Mouse (Mus musculus) forelimb bud, embryonic 11.5 days (tissue): Measurements from ENCODE around the gene Cdk12.

Source experiments
- DNase-seq: peaks from one replicate; pipeline ENCODE4 v3.0.0-alpha.2; 2012; ENCODE audit warnings: low read depth, low spot score

The Cdk12 gene

DNA sequence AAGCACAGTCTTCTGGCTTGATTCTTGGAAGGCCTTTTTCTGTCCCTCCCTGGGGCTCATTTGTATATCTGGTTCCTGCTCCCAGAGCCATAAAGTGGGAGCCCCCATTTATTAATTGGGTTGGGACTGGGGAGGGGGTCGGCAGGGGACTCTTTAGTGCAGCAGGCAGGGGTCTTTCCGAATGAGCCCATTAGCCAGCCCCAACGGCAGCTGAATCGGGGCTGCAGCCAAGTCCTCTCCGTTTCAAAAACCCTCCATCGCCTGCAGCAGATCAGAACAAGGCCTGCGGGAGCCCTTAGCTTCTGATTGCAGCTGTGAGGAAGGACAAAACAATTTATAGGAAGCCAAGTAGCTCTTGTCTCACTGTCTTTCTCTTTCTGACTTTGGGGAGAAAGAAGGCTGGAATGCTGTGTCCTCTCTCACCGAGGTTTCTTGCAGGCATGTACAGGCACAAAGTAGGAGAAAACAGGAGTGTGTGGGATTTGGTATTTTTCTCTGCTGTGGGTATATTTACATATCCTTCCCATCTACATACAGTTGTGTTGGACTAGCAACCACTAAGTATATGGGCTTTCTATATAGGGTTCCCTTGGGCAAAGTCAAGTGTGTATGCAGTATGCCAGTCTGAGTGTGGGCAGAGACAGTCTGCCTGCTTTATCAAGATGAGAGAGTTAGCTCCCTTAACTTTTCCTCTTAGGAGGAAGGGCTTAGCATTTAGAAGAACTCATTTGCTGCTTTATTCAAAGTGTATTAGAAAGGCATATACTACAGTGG is 58.0 kb downstream of the Cdk12 start:
- DNase-seq, result no peak

DNA sequence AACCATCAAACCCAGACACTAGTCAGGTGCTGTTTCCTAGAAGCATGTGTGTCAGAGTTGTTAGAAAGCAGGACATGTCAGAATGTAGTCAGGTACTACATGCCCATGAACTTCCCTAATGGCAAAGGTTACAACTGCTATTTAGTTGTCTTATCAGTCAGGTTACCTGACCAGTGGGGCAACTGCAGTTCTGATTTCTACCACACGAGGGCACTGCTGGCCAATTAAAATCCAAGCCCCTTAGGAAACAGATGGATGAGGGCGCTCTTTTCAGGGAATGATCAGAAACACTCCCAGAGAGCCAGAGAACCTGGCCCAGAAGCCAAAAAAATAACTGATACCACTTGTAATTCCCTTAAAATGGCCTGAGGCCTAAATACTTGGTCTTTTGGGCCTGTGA is 62.2 kb downstream of the Cdk12 start:
- DNase-seq, result peak; percentile 78

DNA sequence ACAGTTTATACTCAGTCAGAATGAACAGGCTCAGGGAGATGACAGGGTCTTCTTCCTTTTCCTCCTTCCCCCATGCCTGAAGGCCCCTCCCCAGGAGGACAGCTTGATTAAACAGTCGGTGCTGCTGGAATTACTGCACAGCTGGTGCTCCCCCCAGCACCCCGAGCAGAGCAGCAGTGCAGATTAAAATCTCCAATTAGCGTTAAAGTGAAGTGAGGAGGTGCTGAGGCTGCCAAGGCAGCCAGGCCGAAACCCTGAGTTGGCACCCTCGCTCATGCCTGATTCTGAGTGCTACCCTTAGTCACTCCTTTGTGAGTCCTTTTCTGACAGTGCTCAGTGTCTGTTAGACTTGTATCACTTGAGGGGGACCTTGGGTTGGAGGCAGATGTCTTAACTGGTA is 63.0 kb downstream of the Cdk12 start:
- no peak for DNase-seq

DNA sequence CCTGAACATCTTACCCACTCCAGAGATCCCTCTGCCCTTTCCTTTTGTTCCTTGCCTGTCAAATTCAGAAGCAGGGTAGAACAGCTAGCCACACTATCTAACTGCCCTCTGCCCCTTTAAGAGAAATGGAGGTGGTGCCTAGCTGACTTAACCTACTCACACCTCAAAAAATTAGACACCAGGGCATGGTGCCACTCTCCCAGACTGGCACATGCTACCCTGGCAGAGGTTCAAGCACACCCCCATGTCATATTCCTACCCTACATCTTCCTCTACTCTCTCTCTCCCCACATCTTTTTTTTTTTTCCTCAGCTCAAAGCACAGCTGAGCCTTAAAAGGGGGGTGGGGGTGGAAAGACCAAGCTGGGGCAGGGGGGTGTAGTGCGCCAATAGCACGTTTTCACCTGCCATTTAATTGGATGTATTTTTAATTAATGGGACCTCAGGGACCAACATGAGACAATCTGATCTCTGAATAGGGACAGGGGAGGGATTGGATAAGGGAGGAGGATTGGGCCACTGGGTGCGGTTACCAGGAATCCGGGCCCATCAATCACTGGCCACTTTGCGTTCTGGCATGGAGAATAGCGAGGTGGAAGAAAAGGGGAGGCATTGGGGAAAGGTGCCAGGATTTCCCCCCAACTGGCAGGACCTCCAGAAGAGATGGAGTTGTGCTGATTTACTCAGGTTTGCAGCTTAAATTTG is 64.0 kb downstream of the Cdk12 start:
- no peak for DNase-seq

DNA sequence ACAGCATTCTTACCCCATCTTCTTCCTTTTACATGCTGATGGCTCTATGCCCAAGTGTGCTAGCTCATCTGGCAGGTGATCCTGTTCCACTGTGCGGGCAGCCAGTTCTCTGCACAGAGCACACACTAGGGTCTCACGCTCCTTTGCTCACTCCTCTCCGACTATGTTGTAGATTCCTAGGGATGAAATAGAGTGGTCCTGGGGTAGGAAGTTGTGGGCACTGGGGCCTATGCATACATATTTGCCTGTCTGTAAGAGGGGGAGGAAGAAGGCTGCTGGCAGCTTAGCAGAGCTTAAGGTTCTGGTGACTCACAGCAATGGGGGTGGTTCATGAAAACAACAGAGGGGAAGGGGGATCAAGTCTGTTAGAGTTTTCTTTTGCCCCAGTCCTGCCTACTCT is 67.2 kb downstream of the Cdk12 start:
- no peak for DNase-seq

DNA sequence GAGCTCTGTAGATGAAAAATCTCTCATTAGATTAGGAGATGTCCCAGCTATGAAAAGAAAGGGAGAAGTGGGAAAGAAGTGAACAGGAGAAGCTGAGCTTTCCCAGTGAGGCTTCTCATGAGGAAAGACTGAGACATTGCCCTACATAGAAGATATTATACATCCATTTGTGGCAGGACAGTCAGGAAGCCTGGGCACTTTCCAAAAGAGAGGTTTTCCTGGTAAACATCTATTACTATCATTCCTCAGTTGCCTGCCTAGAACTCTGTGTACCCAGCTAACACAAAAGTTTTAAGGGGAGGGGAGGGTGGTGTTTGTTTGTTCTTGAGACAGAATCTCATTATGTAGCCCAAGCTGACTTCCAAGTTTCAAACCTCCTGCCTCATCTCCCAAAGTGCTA is 67.6 kb downstream of the Cdk12 start:
- no peak for DNase-seq

DNA sequence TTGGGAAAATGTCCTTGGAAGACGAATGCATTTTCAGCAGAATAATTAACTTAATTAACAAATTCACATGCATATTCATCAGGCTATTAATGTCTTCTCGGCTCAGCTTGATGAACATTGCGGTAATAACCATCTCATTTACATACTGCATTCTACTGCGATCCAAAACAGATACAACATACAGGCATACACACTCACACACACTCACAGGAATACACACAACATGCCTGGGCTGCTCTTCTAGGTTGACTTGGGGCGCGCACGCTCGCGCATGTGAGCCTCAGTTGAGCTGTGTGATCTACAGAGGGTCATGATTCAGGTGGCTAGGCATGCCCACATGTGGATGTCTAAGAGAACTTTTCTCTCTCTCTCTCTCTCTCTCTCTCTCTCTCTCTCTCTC is 80.9 kb downstream of the Cdk12 start:
- no peak for DNase-seq

DNA sequence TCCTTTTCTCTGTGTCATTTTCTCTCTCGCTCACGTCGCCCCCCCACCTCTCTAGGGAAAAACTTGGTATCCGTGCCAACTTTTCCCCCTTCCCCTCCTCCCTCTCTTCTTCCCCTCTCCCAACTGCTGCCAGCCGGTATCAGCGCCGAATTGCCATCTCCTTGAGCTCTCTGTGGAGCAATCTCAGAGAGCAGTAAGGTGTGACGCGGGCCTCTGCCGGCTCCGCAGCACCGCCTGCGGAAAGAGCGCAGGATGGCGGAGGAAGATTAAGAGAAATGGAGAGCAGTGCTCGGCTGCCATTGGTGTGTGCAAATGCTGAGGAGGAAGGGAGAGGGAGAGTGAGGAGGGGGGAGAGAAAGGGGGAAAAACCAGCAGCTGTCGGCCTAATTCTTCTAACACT is 81.4 kb downstream of the Cdk12 start:
- DNase-seq, result peak; percentile 14

- DNase-seq, result no peak
These were observed 82.5 kb downstream of the Cdk12 start for GRCm38 (mm10) chr11:98285368-98285767.

GRCm38 (mm10) chr11:98287531-98287930 is 84.7 kb downstream of the Cdk12 start:
- no peak for DNase-seq

- no peak for DNase-seq
These were observed 85.1 kb downstream of the Cdk12 start for GRCm38 (mm10) chr11:98287961-98288360.

DNA sequence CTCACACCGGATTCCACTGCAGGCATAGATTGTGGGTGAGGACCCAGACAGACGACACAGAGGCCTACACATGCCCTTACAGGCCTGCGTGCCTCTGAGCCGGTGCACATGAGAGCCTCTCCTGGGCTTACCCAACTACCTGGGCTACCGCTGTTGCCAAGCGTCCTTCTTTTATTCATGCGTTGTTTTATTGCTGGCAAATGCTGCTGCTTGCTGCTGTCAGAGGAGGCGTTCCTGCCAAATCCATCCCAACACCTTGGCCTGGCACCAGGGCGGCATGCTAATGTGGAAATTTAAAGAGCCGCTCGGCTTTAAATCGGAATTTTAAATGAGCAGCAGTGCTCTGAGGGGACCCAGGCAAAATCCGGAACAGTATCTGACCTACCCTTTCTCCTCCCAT is 87.0 kb downstream of the Cdk12 start:
- no peak for DNase-seq

GRCm38 (mm10) chr11:98290906-98291305 is 88.0 kb downstream of the Cdk12 start:
- DNase-seq, result no peak

DNA sequence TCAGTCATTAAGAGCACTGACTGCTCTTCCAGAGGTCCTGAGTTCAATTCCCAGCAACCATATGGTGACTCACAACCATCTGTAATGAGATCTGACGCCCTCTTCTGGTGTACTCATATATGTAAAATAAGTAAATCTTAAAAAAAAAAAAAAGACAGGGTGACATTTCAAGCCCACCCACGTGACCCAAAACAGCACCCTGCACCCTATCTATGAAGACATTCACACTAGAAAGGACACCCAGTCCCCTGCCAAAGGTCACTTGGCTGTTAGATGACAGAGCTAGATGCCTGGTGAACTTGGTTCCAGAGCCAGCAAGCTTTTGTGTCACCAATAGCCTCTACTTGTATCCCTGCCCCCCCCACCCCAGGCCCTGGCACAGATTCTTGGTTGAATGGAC is 90.2 kb downstream of the Cdk12 start:
- DNase-seq, result no peak

DNA sequence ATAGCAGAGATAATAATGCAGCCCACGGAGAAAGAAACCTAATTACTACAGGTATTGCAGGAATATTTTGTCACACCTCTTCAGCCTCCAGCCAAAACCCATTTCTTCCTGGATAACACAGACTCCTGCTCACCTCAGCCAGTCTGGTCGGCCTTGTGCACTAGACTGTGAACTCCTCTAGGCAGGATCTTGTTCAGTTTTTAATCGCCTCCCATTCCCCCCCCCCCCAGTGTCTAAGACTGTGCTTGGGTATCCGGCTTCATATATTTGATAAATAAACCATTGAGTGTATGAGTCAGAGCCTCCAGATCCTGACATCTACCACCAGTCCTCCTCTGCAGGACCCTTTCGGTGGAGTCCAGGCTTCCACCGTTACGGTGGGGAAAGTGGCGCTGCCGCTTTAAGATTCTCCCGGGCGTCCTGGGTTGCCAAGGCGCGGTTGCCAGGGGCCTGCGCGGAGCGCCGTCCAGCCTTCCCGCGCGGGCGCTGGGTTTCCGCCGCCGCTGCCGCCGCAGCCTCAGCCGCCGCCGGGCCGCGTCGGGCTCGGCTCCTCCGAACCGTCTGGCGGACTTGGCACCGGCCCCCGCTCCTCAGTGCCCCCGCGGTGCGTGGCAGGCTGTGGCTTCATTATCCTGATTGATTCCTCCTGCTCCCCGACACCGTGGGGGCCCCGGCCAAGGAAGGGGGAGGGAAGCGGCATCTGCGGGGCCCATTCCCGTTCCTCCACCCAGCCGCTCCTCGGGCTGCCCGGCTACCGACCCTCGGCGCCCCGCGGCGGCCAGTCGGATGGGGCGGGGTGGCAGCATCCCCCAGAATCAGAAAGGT is 91.5 kb downstream of the Cdk12 start:
- peak; percentile 67 for DNase-seq

GRCm38 (mm10) chr11:98295013-98295585 is 92.2 kb downstream of the Cdk12 start:
- DNase-seq, result no peak

DNA sequence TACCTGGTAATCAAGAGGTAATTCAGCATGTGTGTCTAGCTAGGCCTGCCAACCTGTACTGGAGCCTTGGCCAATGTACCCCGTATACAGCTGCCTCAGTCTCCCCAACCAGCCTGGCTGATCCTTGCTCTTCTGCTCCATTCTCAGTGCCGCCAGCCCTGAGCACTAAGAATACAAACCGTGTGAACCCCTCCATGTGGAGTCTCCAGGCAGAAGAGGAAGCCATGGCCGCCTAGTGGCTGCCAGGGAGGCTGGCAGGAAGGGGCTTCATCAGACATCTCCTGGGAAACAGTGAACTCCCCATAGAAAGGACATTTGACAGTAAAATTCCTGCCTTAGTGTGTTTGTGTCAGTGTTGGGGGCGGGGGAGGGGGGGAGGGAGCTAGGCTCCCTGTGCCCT is 93.4 kb downstream of the Cdk12 start:
- peak; percentile 26 for DNase-seq

DNA sequence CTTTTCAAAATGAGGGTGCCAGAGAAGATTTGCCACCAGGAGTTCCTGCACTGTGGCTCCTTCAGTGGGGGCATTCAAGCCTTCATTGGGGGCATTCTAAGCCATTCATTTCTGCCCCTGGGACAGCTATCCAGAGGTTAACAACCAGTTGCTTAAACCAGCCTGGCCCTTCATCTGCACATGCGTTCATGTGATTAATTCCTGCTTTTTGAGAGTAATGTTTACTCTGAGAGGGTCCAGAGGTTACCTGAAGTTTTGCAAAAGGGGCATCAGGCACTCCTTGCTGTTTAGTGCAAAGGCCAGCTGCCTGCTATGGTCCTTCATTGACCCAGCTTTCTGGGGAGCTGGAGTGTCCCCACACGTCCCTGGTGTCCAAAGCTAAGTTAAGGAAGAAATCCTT is 94.1 kb downstream of the Cdk12 start:
- DNase-seq, result no peak

- DNase-seq, result no peak
These were observed 94.9 kb downstream of the Cdk12 start for GRCm38 (mm10) chr11:98297778-98298177.

GRCm38 (mm10) chr11:98298484-98299205 is 95.8 kb downstream of the Cdk12 start:
- DNase-seq, result no peak

GRCm38 (mm10) chr11:98313790-98314323 is 111.0 kb downstream of the Cdk12 start:
- DNase-seq, result peak; percentile 82
